Mouse (Mus musculus) urinary bladder, adult 2 months (tissue): Measurements from ENCODE around the gene Amigo1. TPM values are rescaled to one million over a fixed set of nuclear protein-coding genes. Genes with fewer than 3 reads are reported as not detected.

Source experiments
- DNase-seq: peaks from one replicate; pipeline ENCODE4 v3.0.0; 2022; ENCODE audit warnings: low spot score
- polyA plus RNA-seq: library from polyadenylated mRNA; depleted of rRNA; stranded (reverse); fragments of >200 nt; gene quantifications from 2 replicates; pipeline ENCODE4 v1.2.3, GENCODE M21; 2012; rRNA removed

Amigo1 gene
- 9.4 and 13.1 TPM in 2 replicates for polyA plus RNA-seq

DNA sequence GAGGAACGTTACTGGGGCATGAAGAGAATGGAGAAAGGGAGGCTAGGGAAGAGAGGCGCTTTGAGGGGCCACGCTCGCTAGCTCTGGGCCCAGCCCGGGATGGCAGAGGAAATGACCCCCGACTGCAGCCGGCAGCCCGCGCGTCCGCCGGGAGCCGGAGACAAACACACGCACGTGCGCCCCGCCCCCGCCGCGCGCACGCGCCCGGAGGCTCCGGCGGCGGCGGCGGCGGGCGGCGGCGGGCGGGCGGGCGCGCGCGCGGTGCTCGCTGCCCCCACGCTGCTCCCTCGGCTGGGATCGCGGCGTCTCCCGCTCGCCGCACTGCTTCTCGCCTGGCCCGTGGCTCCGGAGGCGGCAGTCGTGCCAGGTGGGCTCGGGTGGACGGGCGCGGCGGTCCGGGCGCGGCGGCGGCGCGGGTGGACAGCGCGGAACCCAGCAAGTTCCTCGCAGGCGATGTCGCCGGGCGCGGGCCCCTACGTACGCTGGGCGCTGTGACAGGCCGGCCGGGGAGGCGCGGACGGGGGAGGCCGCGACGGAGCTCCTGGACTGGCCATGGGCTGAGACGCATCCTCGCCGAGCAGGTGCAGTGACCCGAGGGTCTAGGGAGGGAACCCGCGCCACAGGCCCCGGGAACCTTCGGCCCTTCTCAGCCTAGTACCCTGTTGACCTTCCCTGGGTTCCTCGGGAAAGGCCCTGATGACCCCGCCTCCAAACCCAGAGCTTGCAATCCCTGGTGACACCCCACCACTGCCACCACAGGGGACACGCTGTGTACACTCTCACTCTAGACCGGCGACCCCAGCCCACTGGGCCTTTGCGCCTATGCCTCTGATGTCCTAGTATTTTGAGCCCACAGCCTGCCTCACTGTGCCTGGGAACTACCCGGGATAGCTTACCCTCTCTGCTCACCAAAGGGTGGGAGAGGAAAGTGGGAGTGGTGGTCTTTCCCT, at the start of gene Amigo1:
TSS of gene Amigo1 (plus strand) at position 238 of the 950 bp plus-strand sequence.
- peak; percentile 67 for DNase-seq

GRCm38 (mm10) chr3:108139113-108139512, 47.0 kb upstream of the Amigo1 start:
- DNase-seq = no peak

DNA sequence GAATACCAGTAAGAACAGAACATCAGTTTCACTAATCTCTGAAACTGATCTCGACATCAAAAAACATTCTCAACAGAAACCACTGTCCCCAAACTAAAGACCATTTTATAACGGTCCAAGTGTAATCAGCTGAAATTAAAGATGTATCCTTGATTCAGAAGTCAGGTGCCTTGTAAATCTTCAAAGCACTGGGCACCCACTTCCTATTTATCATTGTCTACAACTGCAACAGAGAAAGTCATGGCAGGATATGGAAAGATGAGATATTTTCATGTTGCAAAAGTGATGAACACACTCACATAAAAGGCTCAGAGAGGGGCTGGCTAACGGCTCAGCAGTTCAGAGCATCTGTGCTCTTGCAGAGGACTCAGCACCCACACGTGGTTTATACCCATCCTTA, 45.3 kb upstream of the Amigo1 start:
- DNase-seq = no peak

DNA sequence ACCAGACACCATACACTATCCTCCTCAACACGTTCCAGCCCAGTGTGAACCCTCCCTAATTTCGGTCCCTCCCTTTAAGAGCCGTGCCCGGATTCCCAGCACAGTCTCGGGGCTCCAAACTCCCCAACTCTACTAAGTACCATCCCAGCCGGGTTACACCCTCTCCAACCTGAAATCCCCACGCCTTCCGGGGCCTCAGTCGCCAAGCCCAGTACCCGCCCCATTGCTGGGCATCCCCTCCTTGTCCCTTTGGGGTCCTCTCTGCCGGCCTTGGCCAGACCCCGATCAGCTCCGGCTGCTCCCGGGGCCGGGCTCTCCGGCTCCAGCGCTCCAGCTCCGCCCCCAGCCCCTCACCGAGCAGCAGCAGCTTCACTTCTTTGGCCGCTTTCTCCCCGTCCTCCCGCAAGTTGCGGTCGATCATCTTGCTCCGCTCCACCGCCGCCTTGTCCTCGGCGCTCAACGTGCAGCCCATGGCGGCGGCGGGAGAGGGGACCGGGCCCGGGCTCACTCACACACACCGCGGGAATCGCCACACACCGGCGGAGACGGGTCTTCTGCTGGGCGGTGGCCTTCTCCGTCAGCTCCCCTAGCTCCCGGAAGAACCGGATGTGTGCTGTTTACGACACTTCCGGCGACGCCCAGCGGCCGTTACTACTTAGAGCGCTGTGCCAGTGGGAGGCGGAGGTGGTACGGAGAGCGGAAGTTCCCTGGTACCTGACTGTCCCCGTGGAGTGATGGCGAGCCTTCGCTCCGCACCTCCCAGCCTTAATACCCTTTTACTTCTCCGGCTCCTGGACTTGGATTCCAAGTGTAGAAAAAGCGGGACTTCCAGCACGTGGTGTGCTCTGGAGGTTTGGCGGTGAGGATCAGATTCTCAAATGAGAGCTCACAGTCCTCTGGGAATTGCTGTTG, 40.3 kb upstream of the Amigo1 start, which contains the start of gene Gnai3:
TSS of gene Gnai3 (minus strand) at position 613 of the 912 bp plus-strand sequence.
- DNase-seq = peak; percentile 83

- no peak for DNase-seq
Observed at GRCm38 (mm10) chr3:108146671-108147070, 39.5 kb upstream of the Amigo1 start.

GRCm38 (mm10) chr3:108147386-108148235, 38.5 kb upstream of the Amigo1 start:
- peak; percentile 59 for DNase-seq

- no peak for DNase-seq
Observed at GRCm38 (mm10) chr3:108152290-108152689, 33.8 kb upstream of the Amigo1 start.

DNA sequence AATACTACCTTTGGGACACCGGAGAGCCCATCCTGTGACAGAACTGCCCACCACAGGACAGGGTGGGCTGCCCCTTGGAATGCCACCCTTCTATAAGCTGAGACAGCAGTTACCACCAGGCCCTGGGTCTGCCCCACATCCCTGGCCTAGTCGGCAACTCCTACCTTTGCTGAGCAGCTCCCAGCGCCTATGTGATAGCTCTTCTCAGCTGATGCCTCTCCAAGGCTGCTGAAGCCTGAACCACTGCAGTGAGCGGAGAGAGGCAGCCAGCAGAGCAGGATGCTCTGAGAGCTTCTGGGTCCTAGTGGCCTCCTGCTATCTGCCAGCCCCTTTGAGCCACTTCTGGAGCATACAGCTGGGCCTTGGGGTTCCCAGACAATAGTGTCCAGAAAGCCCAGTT, 31.5 kb upstream of the Amigo1 start, which contains the start of gene Gpr61:
TSS of gene Gpr61 (minus strand) at position 227 of the 400 bp plus-strand sequence.
- no peak for DNase-seq

- DNase-seq = no peak
Observed at GRCm38 (mm10) chr3:108158383-108159037, 27.6 kb upstream of the Amigo1 start.

GRCm38 (mm10) chr3:108164091-108164490, 22.0 kb upstream of the Amigo1 start:
- no peak for DNase-seq

- DNase-seq = peak; percentile 52
Observed at GRCm38 (mm10) chr3:108164807-108165206, 21.3 kb upstream of the Amigo1 start.

- no peak for DNase-seq
Observed at GRCm38 (mm10) chr3:108165532-108166315, 20.4 kb upstream of the Amigo1 start.

- DNase-seq = no peak
Observed at GRCm38 (mm10) chr3:108166486-108167211, 19.5 kb upstream of the Amigo1 start.

DNA sequence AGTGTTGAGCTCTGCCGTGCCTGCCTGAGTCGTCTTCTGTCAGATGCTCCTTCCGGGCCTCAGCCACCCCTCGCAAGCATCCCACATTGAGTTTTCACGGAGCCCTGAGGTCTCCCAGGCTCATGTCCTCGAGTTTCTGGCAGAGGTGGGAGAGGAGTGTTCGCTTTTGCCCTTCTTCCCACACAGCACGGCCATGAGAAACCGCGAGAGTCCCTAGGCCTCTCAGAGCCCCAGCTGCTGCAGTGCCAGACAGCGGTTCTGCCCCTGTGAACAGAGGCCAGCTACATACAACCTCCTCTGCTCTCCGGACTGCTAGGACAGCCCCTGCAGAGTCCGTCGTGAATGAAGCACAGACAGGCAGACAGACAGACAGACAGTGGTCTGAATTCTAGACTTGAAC, 18.6 kb upstream of the Amigo1 start:
- no peak for DNase-seq

GRCm38 (mm10) chr3:108169199-108169598, 16.9 kb upstream of the Amigo1 start:
- no peak for DNase-seq

DNA sequence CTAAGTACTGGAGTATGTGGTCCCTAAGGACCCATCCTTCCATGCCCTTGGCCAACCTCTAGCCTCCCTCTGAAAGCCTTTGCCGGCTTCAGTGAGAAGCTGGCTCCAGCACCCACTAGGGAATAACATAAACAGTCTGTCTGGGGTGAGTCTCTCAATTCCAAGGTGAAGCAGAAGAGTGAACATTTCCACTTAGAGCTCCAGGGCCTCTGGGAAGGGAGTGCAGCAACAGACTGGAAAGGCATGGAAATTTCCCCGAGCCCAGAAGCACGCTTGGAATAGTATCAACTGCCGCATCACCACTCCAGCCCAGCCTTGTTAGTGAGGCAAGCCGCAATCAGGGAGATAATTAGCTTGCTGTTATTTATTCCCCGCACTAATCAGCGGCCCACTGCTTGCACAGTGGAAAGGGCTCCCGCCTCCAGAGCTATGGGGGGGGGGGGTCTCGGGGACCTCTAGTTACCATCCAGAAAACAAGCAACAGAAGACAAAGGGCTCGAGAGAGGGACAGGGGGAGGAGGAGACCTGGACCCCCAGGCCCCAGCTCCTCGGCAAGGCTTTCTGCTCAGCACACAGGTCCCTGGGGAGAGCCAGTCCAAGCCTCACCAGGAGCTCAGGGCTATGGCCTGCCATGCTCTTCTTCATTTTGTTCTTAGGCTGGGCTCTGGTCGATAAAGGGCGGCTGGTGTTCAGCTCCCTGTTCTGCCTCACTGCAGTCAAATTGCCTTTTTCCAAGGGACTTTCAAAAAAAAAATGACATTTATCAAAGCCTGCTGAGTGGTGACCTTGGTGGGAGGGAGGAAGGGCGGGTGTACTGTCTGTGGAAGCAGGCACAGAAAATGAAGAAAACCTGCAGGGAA, 11.2 kb upstream of the Amigo1 start:
- no peak for DNase-seq

DNA sequence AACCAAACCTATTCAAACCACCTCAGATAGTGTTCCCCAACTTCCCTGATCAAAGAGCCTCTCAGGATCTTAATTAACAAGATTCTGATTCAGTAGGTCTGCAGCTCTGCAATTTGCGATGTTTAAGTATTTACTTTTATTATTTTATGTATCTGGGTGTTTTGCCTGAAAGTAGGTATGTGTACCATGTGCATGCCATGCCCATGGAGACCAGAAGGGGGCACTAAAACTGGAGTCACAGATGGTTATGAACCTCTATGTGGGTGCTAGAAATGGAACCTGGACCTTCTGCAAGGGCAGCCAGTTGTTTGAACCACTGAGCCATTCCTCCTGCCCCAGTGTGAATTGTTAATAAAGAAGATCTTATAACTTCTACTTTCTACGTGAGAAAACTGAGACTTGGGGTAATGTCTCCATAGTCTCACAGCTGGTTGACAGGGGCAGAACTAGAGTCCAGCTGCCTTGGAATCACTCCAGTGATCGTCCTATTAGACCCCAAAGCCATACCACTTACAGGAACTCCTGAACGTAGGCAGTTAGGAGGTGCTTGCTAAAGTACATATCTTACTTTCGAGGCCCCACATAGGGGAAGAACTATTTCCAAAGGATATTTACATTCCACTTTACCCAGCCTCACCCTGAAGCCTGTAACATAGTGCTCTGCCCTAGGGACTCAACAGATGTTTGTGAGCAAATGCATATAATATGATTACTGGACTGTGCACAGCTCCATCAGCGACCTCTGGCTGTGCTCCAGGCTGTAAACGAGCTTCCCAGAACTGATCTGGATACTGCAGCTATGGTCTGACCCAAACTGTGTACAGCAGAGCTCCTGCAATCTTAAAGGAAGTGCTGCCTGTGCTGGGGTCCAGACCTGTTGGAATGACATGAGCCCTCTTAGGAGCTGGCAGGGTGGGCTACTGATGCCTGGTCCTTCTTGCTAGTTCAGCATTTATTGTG, 7.1 kb upstream of the Amigo1 start:
- no peak for DNase-seq
